Mouse (Mus musculus) embryonic fibroblast, embryonic 13.5 days (primary cell): Measurements from ENCODE around the gene Vegfa. TPM values are rescaled to one million over a fixed set of nuclear protein-coding genes. Genes with fewer than 3 reads are reported as not detected.

Experiments
- H3K27ac ChIP-seq: 2 replicates; pipeline ENCODE4 v1.5.1; 2012; ENCODE audit warnings: low read length, control low read depth, inconsistent platforms; ENCODE audit not compliant: insufficient read depth
- H3K4me1 ChIP-seq: 2 replicates; pipeline ENCODE4 v1.6.1; 2011; ENCODE audit warnings: low read length; ENCODE audit not compliant: control insufficient read depth, insufficient read depth
- H3K4me3 ChIP-seq: 2 replicates; pipeline ENCODE4 v1.5.1; 2011; ENCODE audit warnings: mild to moderate bottlenecking, control low read depth, low read length; ENCODE audit not compliant: insufficient read depth
- CTCF ChIP-seq: IDR thresholded peaks from 2 replicates; pipeline ENCODE4 v1.5.1; 2011; ENCODE audit warnings: mild to moderate bottlenecking, control low read depth, low read length, moderate library complexity, borderline replicate concordance; ENCODE audit not compliant: insufficient read depth
- POLR2A ChIP-seq: IDR thresholded peaks from 2 replicates; pipeline ENCODE4 v1.6.1; 2011; ENCODE audit warnings: low read depth, mild to moderate bottlenecking, control low read depth, low read length, moderate library complexity
- polyA plus RNA-seq: library from polyadenylated mRNA; stranded (reverse); fragments of >200 nt; gene quantifications from 2 replicates; pipeline ENCODE4 v1.2.4, GENCODE M21; 2011; ENCODE audit warnings: low read depth; ENCODE audit not compliant: missing spikeins, insufficient read length

Gene Vegfa
- polyA plus RNA-seq, 1 experiment: 140 TPM

DNA sequence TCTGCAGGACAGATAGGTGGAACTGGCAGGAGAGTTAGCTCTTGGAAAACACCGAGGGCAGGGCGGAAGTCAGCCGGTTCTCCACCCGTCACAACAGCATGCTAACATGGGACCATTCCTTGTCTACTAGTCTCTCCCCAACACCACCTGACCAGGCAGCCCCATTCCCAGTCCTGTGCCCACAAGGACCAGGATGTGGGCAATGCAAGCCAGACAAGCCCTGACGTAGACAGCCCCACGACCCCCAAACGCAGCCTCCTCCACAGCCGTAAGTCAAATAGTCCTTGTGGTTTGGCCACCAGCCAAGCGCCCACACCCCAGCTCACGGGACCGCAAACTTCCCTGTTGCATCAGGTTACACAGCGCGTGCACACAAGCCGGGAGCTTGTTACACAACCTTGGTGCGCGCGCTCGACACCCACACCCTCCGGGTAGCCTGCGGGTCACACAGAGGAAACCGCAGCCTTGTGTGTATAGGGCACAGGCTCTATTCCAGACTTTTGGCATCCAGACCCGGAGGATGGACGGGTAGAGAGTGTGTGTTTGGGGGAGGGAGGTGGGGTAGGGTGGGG lies 41.6 kb upstream of the Vegfa start:
- H3K4me1 ChIP-seq: peaks cover 2% of the 10 kb centered on the region; the same call in 1 of the 2 replicates
- no peak overlapping the region for H3K4me3 ChIP-seq
- TF ChIP-seq CTCF (no peak), POLR2A (no peak)
- no peak overlapping the region for H3K27ac ChIP-seq

- H3K27ac ChIP-seq: no peak overlapping the region
- TF ChIP-seq CTCF (no peak), POLR2A (no peak)
- H3K4me3 ChIP-seq: no peak overlapping the region
- peaks cover 2% of the 10 kb centered on the region; the same call in 1 of the 2 replicates for H3K4me1 ChIP-seq
Measured at GRCm38 (mm10) chr17:46071531-46071930, 39.4 kb upstream of the Vegfa start.

DNA sequence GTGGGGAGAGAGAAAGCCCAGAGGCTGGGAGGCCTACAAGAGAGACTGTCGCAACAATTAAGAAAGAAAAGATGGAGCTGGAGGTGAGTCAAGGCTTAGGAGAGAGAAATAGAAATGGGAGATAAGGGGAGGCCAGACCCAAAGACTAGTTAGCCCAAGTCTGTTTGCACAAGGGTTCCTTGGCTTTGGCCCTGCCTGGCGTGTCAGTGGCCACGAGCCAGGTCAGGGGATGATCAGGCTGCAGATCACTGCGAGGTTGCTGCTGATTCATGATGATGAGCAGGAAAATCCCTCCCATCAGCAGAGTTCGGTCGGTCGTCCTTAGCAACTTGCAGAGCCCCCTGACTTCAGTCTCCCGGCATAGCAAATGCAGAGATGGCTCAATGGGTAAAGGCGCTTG lies 37.9 kb upstream of the Vegfa start:
- no peak overlapping the region for H3K4me3 ChIP-seq
- no peak overlapping the region for H3K27ac ChIP-seq
- TF ChIP-seq POLR2A (no peak), CTCF (no peak)
- H3K4me1 ChIP-seq: peaks cover 2% of the 10 kb centered on the region; the same call in 1 of the 2 replicates

DNA sequence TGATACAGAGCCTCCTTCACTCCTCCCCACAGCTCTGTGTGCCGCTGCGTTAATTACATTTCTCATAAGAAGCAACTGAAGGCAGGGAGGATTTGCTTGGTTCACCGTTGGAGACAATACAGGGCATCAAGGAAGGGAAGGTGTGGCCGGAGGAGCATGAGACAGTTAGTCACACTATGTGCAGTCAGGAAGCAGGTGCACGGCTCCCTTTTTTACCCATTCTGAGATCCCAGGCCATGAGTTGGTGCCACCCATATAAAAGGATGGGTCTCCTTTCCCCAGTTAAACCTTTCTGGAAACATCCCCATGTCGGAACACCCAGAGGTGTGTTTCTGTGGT lies 31.8 kb upstream of the Vegfa start:
- Histone ChIP-seq H3K4me1 (no peaks in the 10 kb centered on the region), H3K27ac (no peak overlapping the region), H3K4me3 (no peak overlapping the region)
- no peak for TF ChIP-seq CTCF
- TF ChIP-seq POLR2A: no peak

GRCm38 (mm10) chr17:46063283-46063973 lies 31.3 kb upstream of the Vegfa start:
- no peak overlapping the region for H3K27ac ChIP-seq
- no peak overlapping the region for H3K4me3 ChIP-seq
- TF ChIP-seq CTCF (no peak), POLR2A (no peak)
- H3K4me1 ChIP-seq: no peaks in the 10 kb centered on the region

DNA sequence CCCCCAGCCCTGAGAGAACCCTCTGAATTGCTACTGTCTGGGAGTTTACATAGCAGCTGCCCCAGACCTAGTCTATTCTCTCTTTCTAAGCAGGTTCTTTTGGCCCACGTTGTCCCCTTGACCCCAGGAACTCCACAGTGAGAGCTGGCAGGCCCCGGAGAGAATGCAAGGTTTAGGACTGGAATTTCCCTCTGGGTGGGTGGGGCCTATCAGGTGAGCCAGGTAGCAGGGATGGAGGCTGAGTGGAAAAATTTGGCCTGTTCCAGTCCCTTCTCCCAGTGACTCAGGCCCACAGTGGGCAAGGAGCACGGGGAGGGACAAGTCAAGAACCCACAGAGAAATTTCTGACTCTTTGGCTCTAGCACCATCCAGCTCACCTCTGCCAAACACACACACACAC lies 28.1 kb upstream of the Vegfa start:
- Histone ChIP-seq H3K27ac (no peak overlapping the region), H3K4me3 (no peak overlapping the region), H3K4me1 (0 out of 2 replicates have a peak, but pooled peaks cover 3% of the 10 kb centered on the region)
- TF ChIP-seq POLR2A (no peak), CTCF (no peak)

DNA sequence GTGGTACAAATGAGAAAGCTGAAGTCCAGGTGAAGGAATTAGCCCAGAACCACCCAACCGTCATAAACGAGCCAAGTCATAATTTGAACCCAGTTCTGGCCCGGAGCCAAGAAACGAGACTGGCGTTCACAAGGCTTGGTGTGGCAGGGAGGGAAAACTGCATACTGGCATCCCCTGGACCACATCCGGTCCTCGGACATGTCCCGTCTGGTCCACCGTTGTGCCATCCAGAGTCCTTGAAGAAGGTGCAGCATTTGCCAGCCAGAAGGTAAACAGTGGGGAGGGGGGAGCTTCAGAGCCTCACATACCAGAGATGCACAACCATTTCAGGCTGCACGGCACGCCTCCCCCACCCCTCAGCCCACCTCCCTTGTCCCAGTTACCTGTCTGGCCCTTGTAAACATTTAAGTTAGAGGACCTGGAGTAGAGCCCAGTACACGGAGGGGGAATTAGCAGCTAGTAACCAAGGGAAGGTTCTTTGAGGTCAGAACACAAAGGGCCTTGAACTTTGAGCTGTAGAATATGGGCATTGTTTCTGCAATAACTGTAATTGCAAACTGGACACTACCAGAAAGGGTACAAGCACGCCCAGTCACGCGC lies 27.2 kb upstream of the Vegfa start:
- no peak overlapping the region for H3K4me3 ChIP-seq
- H3K4me1 ChIP-seq: 0 out of 2 replicates have a peak, but pooled peaks cover 3% of the 10 kb centered on the region
- no peak overlapping the region for H3K27ac ChIP-seq
- TF ChIP-seq CTCF (no peak), POLR2A (no peak)

DNA sequence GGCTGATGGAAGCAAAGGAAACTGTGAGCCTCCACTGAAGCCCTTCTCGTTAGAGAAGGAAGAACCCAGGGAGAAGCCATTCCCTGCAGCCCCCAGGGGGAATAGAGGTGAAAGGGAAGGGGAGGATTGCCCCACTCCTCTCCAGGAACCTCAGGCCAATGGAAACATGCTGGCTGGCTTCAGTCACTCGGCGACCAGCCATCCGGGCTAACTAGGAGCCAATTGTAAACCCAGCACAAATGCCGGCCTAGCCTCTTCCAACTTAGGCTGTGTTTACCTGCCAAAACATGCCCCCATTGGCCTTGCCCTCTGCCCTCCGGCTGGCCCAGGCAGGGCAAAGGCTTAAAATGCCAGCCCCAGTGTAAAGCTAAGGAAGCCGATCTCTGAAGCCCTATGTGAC lies 24.1 kb upstream of the Vegfa start:
- H3K4me1 ChIP-seq: 0 out of 2 replicates have a peak, but pooled peaks cover 3% of the 10 kb centered on the region
- H3K4me3 ChIP-seq: no peak overlapping the region
- no peak overlapping the region for H3K27ac ChIP-seq
- no peak for TF ChIP-seq POLR2A
- no peak for TF ChIP-seq CTCF

- Histone ChIP-seq H3K27ac (no peak overlapping the region), H3K4me3 (no peak overlapping the region), H3K4me1 (0 out of 2 replicates have a peak, but pooled peaks cover 3% of the 10 kb centered on the region)
- TF ChIP-seq POLR2A (no peak), CTCF (no peak)
Measured at GRCm38 (mm10) chr17:46055736-46056135, 23.6 kb upstream of the Vegfa start.

DNA sequence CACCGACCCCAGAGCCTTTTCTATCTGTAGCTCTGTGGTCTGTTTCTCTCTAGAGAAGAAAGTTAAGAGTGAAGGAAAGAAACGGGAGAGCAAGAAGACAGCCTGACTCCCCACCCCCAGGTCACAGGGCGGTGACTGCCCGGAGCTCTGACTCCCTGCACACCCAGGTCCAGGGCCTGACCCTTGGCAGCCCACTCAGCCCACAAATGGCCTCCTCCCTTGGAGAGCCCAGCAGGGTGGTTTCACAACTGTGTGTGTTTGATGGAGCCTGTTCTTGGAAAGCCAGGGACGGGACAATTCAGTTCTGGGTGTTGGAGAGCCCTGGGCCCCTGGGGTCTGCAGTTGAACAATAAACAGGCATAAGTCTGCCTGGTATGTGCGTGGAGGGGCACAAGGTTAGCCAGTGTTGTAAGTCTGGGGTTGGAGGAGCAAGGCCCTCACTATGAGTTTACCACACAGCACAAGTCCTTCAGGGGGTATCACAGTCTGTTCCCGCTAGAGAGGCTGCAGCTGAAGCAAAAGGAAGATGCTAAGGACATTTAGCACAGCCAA lies 21.2 kb upstream of the Vegfa start:
- H3K4me1 ChIP-seq: 0 out of 2 replicates have a peak, but pooled peaks cover 3% of the 10 kb centered on the region
- H3K4me3 ChIP-seq: no peak overlapping the region
- TF ChIP-seq CTCF (no peak), POLR2A (no peak)
- H3K27ac ChIP-seq: no peak overlapping the region
